Mouse (Mus musculus) retina, embryonic 14.5 days (tissue): ENCODE results near the gene Pde5a.
A peak's percentile ranks its signal among the peaks of the same experiment; 100 is the strongest.

Experiments used
- DNase-seq: peaks from one replicate; pipeline ENCODE4 v3.0.0-alpha.2; 2015; ENCODE audit warnings: low spot score

The Pde5a gene

DNA sequence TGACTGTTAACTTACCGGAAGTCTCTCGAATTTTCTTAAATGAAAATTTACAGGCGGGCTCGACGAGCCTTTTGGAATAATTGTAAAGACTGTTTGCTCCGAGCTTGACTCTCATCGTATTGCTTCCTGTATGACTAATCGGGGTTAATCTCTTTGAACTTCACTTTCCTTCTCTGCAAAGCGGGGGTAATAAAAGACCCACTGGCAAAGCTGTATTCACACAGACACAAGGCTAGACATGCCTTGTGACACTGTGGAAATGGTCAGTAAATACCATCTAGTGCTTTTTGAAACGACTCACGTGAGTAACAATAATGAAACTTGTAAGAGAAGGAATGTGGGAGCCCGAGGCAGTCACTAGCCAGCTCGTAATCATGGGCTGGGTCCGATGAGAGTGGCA is 35.0 kb downstream of the Pde5a start:
- DNase-seq: no peak

DNA sequence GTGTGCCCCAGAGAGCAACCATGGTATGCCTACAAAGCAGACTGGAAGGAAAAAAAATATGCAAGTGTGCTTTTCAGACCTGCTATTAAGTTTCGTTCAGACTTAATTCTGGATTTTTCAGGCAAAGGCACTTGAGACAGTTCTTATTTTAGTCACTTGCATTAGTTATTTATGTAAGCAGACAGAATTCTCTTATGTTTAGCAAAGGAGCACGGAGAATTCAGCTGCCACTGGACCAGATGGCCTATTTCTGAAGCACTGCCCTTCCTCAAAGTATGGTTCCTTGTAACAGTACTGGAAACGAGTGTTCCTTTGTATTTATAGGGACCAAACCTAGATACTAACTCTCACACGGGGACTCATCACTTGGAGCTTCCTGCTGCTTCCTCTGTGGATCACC is 38.2 kb downstream of the Pde5a start:
- DNase-seq: no peak

DNA sequence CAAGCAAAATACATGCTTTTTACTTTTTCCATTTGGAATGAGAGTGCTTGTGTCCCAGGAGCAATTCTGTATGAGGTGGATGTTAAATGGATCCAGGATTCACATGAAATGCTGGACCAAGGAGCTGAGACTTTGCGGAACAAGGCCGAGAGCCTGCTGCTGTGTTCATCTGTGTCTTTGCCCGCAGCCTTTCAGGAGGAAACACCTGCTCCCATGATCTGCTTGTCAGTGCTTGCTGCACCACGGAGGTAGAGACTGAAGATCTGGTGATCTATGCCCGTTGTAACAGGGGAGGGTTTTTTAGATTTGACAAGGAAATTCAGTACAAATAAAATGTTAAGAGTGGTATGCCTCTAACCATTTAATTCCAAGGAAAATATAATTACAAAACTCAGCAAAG is 39.1 kb downstream of the Pde5a start:
- DNase-seq: no peak

DNA sequence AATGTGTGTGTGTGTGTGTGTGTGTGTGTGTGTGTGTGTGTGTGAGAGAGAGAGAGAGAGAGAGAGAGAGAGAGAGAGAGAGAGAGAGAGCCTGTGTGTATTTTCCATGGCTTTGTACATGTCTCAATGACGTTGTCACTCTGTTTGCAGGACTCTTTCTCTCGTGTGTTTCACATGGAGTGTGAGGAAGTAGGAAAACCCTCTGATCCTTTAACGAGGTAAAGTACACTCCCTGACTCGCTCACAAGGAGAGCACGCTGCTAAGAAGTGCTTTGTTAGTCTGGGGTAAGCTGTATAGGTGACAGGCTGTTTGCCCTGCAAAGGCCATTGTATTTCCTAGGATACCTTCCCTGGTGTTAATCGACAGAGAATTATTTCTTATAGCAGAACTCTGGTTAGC is 52.7 kb downstream of the Pde5a start:
- no peak for DNase-seq

DNA sequence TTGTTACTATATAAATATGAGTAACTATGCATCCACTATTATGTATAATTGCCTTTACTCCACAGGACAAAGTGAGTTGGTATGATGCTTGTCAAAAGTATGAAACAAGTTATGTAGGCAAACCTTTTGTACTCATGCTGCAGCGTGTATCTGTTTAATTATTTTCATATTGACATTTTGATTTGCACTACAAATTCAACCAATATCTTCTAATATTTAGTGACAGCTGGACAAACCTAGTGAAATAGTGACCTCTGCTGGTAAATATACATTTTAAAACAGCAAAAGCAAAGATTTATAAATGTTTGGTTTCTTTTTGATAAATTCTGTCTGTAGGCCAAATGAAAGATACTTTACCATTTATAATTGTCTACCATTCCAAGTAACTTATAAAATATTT is 55.5 kb downstream of the Pde5a start:
- DNase-seq: peak; percentile 52

DNA sequence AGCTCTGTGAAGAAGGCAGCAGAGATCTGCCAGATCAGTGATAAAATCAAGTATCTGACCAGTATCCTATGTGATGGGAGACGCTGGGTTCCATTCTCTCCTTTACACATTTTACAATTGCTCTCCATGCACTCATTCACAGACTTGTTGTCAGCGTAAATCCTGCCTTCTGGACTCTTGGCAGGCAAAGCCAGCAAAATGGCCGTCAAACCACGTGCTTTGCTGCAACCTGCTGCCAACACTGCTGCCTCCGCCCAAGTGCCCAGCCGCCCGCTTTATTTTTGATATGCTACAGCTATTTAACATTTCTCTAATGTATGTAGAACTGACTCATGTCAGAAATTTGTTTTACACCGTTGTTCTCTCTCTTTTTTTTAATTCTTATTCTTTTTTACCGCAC is 59.6 kb downstream of the Pde5a start:
- DNase-seq: no peak

DNA sequence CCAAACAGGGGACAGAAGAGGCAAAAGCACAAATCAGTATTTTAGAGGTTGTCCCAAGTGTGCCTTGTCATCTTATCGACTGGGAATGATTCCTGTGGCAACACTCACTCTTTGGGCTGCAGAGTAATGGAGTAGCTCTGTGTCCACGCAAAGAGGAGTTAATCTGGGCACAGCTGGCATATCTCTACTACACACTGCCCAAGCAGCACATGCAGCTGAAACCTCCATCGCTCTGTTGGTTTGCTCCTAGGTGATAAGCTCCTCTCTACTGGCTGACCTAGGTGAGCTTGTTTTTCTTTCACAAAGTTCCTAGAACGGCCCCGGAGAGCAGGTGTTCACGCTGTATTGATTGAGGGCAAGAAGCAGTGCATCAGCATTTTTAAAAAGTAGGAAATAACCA is 60.8 kb downstream of the Pde5a start:
- no peak for DNase-seq

DNA sequence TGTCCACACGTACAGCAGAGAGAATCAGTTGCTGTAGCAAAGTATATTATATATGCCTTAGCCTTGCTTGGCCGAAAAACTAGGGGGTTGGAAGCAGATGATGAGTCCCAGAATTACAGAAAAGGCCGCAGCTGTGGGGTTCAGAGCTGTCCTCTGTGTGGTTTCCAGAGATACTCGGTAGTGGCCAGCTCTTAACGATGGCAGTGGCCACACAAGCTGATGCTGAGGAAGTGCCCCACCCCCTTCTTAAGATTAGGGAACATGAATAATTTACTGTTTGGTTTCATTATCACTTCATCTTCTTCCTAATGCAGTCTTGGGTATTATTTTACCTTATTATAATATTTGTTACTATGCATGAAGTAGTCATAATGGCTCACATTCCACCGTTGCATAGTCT is 71.3 kb downstream of the Pde5a start:
- DNase-seq: no peak

DNA sequence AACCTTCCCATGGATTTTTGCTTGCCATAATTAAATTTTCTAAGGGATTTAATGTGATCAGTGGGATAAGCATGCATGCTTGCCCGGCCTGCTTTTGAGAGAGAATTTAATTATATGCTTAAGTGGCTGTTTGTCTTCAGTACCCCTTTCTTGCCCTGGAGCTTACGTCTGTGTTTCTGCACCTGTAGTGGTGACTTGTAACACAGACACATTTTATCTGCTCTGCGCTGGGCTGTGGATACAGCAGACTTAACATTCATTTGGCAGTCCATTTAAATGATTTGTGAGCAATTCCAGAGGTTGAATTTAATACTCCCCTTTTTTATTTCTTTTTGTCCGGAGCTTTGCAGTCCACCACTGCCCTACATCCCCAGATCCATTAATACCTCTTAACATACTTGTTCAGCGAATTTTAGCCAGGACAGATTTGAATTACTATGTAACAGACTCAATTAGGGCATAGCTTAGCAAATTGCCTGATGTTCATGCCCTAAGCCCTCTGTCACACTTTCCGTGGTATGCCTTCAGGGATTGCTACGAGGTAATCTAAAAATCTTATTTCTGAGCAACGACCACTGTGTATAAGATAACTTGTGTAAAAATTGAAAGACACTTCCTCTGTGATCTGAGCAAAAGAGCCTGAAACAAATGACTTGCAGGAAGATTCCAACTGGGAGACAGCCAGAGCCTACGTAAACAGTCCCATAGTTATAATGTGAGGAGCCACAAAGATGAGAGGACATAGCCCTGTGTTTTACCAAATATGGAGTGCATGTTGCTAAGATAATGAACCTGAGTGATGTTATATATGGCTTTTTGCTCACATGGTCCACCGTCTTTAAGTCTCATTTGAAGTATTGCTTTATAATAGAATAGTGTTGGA is 72.0 kb downstream of the Pde5a start:
- no peak for DNase-seq

DNA sequence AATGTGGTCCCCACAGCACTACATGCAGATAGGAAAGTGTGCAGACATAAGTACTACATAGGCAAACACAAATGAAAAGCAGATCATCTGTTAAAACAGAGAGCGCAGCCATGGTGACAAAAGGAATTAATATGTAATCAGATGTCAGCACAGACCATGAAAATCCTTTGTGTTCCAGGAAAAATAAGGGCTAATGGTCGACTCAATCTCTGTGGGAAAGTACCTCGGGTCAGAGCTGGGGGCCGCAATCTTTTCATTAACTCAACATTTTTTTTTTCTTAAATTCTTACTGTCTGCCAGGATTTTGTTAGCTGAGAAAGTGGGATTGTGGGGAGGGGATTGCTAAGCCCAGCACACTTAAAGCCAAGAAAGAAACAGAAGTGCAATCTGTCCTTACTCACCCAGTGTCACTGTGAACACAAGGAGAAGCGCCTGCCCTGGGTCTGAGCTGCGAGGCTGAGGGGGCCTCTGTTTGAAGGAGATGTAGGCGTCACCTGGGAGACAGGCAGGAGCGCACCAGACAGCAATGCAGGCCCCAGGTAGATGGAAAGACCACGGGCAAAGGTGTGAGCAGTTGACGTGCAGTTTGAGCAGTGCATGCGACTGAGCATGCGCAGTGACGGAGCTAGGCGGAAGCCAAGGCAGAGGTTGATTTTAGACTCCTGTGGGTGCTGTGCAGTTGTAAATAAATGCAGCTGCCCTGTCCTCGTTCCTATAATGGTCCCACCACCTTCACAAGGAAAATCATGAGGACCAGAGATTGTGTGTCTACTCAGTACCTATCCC is 72.9 kb downstream of the Pde5a start:
- no peak for DNase-seq

DNA sequence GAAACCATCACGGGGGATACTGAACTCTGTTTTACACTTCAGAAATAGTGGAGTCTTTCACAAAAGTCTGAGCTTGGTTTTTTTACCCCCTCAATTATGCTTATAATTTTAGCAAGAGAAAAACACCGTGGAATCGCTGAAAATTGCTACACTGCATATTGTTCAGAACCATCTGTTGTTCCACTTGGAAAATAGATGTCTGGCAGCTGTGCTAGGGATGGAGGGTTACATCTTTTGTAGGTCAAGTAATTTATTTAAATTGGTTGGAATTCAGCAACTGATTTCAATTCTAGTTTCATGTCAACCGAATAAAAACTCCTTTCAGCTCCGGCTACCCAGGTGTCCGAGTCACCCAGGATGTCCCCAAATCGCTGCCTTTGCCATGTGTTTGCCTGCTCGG is 78.6 kb downstream of the Pde5a start:
- DNase-seq: no peak

DNA sequence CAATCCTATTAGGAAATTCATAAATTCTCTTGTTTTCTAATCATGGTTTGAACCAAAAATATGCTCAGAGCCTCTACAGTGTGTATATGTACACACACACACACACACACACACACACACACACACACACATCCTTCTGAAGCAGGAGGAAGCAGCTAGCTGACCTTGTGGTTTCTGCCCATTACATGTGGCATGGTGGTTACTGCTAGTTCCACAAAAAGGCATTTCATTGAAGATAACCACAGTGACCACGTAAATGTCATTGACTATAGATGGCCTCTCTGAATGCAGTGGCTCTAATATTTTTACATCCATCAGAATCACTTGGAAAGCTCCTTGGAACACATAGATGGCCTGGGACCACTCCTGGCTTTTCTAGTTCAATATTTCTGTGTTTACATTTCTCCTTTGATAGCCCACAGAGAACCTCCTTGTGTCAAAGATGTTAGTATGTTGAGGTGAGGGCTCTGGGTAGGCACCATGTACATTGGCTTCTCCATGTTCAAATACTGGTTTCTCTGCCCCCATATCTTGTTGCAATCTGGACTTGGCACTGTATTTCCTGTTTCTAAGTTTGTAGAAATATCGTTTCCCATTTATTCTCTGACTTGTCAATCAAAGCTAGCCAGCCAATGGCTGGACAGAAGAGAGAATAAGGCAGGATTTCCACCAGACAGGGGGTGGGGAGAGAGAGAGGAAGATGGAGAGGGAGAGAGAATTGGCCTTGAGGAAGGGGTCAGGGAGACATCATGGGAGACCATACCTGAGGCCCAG is 81.5 kb downstream of the Pde5a start:
- no peak for DNase-seq

DNA sequence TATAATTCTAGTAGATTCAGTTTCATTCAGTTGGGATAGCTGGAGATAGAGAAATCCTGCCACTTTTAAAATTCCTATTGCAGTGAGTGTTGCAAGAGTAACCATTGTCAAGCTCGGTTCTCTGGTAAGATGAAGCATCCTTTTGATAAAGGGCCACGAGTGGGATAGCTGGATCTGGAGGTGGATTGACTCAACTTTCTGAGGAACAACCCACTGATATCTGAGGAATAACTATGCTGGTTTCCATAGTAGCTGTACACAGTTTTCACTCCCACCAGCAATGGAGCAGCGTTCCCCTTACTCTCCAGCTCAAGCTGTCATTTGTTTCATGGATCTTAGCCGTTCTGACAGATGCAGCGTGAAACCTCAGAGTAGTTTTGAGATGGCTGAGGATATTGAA is 82.2 kb downstream of the Pde5a start:
- no peak for DNase-seq

DNA sequence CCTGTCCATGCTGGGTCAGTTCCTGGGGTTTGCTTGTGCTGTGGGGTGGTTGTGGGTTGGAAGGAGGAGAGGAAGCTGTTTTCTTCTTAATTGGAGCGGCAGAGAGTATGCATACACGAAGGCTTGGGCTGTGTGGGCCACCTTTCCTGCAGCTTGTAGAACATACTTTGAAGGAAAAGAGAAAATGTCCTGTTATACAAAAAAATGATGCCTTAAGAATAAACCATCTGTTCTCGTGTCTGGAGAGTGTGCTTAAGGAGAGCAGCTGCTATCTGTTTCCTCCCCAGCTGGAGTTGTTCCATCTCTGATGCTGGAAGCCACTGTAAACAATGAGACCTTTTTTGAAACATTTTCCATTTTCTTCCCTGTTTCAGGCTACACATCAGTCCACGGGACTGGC is 85.8 kb downstream of the Pde5a start:
- no peak for DNase-seq

DNA sequence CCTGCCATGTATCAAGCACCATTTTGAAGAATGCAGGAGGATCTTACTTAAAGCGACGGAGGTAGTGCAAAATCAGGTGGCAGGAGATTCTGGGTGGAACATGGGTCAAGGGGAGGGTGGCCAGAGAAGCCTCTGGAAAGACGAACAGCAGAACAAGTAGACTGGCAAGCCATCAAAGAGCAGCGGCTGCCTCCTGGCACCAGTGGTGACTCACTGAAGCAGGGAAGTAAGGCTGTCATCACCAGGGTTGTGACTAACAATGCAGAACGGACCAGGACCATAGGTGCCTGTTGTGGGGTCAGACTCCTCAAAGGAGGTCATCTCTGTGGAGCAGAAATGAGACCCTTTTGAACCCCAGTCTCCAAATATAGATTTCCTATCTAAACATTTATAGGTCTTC is 89.5 kb downstream of the Pde5a start:
- no peak for DNase-seq

DNA sequence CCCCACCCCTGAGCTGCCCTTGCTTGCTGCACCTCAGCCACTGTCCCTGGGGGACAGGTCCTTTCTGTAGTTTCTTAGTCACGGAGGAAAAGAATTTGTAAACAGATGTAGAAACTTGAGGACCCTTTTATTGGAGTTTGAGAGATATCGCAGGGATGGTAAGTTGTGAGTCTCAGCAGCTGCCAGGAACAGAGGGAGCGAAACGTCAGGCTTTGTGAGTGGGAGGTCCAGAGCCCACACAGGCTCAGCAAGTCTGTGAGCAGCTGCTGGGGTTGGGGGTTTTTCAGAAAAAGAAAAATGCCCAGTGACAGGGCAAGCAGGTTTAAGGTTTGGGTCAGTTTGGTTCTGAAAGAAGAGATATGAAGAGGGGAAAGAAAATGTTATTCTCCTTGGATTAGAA is 92.0 kb downstream of the Pde5a start:
- no peak for DNase-seq

DNA sequence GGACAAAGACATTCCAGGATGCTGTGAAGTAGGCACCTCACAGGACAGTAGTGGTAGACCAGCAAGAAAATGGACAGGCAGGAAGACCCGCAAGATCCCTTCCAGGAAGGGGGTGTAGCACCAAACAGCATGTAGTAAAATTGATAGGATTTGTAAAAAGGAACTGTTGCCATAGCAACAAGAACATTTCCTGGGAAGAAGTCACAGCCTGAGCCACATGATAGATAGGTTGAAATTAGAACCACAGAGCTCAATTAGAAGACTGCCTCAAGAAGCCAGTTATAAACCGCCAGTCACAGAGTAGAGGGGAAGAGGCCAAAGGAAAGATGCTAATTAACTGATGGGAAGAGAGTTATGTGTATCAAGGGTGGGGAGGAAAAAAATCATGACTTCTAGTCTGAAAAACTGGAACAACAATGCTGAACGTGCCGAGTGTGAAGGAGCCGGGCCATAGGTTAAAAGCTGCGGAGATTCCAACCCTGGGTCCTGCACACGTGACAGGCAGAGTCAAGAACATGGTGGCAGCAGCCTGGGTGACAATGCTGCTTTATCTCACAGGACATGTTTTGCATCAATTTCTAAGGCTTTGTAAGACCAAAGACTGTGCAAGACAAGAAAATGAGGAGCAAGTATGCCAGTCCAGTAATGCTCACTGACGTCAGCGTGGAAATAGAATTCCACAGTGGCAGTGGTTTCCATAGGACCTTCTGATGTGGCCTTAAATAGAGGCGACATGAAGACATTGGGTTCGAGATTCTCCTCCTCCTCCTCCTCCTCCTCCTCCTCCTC is 99.7 kb downstream of the Pde5a start:
- no peak for DNase-seq

DNA sequence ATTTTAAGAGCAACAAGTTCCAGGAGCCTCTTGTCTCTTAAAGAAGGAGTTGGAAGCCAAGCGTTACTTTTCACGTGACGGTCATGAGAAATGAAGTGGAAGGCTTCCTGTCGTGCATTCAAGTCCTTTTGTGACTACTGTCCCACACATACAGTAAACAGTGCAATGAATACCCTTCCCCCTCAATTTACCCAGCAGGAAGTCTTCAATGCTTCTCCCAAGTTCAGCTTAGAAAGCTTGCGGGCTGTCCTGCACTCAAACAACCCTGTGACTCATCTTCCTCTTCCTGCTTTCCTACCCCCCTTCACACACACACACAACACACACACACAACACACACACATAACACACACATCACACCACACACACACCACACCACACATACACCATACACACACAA is 105.8 kb downstream of the Pde5a start:
- DNase-seq: no peak

DNA sequence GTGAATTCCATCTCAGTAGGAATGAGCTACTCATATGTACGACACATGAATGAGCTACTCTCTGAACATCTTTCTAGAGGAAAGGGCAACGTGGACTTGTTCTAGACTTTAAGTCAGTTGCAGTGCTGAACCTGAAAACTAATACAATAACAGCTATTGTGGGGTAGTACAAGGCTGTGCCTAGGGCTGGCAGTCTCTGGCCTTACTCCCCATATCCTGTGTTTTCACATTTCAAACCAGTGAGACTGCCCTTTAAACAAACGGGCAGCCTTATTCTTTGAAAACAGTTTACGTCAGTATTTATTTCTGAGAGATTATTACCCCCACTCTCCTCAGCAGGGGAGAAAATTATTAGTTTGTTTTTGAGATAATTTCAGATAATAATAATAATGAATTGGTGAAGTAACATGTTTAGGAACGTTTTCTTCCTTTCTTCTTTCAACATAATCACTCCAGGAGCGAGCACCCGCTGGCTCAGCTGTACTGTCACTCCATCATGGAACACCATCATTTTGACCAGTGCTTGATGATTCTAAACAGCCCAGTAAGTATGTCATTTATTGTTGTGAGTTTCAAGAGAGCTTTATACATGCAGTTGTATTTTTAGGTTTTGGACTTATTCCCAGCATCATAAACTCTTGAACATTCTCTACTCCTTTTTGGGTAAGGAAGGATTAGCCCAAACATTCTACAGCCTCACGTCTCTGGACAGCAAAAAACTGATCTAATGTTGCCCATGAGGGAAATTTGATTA is 106.5 kb downstream of the Pde5a start:
- DNase-seq: no peak

DNA sequence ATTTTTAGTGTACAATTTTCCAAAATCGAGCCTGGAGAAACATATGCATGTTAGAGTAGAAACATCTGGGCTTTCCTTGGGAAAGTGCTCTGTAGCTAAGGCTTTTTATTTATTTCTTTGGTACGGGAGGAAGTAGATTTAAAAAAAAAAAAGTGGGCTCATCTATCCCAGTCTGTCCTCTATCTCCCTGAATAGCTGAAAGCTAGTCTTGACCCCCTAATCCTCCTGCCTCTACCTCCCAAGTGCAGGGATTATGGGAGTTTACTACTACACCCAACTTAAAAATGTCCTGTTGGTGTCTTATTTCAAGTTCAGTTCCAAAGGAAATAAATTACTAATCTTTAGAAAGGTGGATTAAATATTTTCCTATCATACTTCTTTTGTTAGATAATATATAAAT is 108.9 kb downstream of the Pde5a start:
- DNase-seq: no peak

DNA sequence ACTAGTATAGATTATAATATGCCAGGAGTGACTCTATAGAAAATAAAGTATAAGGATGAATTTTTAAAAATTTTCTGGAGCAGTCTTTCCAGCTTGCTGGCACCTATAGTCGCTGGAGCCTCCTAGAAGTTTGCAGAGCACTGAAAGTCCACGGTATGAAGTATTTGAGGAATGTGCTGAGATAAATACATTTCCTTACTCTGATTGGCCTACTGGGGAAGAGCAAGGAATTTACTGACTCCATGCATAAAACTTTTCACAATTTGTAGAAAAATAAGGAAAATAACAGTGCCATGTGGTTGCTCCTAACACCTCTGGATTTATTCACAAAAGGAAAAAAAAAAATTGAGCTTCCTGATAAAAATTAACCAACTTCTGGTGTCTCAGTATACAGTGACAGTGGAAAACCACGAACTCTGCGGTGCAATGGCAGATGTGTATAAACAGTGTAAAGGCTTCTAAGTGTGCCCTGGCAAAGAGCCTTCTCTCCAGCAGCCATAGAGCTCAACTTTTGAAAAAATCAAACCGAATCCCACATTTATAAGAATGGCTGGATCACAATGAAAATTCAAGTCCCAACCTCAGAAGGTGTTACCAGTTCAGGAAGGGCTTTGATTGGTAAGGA is 119.8 kb downstream of the Pde5a start:
- no peak for DNase-seq
